Mouse (Mus musculus): ENCODE measurements at regions not wholly inside any gene's neighbourhood (a gene's known extent, or its start where the extent isn't known, plus 50 kb on each side); places are given as distances from the start of the nearest gene placed in this dataset.
"Not testable (repeated sequence)": the region's sequence is repeated elsewhere in the genome, so short reads cannot be mapped to it uniquely, and the experiment has no call there.

DNA sequence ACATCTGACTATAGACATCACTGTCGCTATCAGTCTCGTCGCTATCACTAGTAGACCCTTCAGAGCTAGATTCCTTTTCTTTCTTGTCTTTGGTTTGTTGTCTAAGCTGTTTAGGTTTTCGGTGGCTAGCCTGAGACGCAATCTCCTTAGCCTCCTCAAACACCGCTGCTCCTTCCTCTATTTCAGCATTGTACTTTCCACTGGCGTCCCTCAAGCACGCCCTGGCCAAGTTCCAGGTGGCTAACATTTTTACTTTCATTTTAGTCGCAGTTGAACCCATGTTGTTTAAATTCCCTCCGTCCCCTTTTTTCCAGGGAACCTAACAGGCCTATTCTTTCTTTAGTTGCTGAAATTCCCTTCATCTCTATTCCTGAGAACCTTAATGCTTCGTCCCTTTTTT is 95.1 kb downstream of the Mtnr1a start:
- intact Hi-C loops (cut with DNase I); DNase-seq: not testable (repeated sequence)

DNA sequence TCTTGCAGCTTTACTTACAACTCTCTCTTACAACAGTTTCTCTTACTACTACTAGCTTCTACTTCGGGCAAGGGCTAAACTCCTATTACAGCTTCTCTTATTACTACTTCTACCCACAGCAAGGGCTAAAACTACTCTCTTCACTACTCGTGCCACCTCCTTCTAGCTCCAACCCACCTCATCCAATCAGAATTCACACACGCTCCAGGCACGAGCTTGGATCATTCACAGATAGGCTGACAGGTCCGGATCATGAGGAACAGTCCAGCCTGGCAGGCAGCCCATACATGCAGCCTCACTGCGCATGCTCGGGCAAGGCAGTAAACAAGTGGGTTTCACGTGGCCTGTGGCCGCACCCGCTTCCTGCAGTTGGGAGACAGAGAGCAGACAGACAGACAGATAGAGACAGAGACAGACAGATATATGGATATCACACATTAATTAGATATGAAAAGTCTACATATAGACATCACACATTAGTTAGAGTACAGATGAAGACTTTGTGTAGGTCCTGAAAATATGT is 96.2 kb downstream of the Mtnr1a start:
- DNase-seq = peak in 1 of 2 experiments; percentile 1
- intact Hi-C loops (cut with DNase I) = no loop called here

Data from heart, postnatal 14 days (tissue).